Mouse (Mus musculus): ENCODE results near the gene Lpo.

Lpo gene

DNA sequence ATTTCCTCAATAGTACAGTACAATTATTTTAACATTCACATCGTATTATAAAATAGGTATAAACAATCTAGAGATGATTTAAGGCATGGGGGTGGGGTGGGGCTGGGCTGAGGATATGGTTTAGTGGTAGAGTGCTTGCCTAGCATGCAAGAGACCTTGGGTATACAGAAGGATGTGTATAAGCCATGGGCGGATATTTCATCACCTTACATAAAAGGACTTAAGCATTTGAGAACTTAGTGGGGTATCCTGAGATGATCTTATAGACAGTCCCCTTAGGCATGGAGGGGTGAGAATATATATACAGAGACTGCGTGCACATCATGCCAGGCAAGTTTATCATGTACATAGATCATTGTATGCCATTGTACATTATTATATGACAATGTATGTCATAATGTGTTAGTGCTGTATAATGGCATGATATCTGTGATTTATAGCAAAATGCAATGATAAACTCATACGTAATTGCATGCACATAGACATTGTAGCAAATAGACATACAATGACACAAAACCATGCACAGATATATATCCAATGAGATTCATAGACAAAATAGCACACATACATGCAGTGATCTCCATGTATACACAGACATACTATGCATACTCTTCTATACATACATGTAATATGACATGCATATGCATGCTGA is 69.0 kb downstream of the Lpo start:
- DNase-seq (ENCODE audit: low spot score in 2 of 2) = no peak

DNA sequence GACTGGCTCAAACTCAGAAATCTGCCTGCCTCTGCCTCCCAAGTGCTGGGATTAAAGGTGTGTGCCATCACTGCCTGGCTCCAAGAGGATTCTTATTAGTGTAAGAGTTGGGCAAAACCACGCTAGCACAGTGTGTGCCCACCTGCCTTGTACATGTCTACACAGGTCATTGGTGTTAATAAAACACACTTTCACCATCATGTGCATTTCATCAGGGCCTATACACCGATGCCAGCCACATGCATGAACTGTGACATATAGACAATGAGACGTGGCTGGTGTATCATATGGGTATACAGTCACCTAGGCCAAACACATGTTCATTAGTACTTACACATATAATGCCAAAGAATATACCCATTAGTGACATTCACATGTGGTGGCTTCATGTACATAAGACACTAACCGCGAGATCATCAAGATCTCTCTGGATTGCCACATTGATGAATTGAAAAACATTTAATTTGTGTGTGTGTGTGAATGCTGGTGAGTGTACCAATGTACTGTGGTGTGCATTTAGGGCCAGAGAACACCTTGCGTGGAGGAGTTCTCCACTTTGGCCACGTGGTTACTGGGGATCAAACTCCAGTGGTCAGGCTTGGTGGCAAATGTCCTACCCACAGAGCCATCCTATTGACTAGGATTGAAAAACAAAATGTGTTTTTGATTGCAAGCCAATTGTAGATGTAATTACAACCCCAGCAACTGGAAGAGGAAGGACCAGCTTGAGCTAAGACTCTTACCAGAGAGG is 69.8 kb downstream of the Lpo start:
- DNase-seq (ENCODE audit: low spot score in 2 of 2) = no peak

DNA sequence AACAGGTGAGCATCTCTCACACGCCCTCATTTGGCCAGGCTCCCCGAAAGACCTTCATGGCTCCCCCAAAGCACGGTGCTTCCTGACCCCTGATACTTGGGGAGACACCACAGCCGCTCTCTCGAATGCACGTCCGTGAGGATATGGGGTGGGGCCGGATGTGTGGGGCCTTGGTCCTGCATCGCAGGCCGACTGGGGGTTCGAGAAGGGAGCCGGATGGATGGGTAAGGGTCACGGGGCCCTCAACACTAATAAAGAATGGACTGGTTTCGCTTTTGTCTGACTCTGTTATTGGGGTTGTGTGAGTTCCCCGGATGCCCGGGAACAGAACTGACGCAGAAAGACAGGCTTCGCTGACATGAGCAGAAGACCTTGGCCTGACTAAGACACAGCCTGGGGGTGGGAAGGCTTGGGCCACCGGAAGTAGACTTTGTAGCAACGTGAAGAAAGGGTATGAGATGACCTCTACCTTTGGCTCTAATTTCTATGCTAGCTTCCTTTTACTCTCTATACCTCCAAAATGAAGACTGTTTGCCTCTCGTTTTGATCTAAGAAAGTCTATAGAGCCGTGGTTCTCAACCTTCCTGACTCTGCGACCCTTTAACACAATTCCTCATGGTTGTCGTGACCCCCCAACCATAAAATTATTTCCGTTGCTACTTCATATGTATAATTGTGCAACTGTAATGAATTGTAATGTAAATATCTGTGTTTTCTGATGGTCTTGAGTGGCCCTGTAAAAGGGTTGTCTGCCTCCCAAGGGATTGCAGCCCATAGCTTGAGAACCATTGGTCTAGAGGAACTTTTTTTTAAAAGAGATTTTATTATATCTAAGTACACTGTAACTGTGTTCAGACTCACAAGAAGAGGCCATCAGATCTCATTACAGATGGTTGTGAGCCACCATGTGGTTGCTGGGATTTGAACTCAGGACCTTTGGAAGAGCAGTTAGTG is 70.8 kb downstream of the Lpo start:
- no peak for DNase-seq (ENCODE audit: low spot score in 2 of 2)
